Mouse (Mus musculus) cerebellum, adult 8-10 months (tissue): Measurements from ENCODE around the gene Spint1.

Experiments
- DNase-seq: peaks from one replicate; pipeline ENCODE4 v3.0.0; 2022

Spint1 gene

DNA sequence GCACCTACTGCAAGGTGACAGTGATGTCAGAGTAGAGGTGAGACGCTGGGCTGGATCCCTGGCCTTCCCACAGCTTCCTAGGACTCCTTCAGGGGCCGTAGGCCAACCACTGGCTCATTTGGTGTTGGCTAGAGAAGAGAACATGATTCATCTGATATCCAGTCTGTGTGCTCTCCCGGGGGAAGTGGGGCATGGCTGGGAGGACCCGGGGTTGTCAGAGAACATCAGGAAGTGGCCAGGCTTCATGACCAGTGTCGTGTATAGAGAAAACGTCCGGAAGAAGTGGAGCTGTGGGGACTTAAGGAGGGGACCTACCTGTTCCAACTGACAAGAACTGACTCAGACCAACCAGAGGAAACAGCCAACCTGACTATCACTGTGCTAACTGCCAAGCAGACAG lies 8.1 kb downstream of the Spint1 start:
- no peak for DNase-seq

GRCm38 (mm10) chr2:119247904-119248303 lies 10.7 kb downstream of the Spint1 start:
- no peak for DNase-seq

- DNase-seq = no peak
Observed at GRCm38 (mm10) chr2:119249592-119250061, 12.5 kb downstream of the Spint1 start.

GRCm38 (mm10) chr2:119250377-119250776 lies 13.2 kb downstream of the Spint1 start:
- DNase-seq = no peak

DNA sequence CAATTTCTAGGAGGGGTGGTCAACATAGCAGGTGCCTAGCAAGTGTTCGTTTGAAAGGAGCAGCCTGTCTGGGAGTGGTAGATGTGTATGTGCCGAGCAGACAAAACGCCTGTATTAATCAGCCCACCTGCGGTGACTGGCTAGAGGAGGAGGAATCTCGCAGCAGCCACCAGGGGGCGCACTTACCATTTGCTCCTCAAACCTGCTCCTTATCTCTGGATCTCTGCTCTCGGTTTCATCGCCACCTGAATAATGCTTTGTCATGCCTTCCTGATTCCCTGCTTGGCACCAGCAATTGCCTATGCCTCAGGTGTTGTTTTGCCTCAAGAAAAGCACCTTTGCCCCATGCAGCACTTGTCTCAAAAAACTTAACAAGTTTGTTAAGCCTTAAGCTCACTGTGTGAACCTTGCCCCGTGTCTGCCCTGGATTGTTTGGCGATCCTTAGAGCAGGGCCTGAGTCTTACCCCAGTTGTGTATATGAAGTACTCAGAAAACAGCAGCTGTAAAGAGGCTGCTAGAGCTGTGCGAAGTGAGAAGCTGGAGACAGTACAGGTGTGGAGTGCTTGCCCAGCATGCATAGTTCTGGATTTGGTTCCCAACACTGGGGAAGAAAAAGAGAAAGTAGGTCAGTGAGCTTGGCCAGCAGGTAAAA lies 13.8 kb downstream of the Spint1 start:
- DNase-seq = peak; percentile 90

DNA sequence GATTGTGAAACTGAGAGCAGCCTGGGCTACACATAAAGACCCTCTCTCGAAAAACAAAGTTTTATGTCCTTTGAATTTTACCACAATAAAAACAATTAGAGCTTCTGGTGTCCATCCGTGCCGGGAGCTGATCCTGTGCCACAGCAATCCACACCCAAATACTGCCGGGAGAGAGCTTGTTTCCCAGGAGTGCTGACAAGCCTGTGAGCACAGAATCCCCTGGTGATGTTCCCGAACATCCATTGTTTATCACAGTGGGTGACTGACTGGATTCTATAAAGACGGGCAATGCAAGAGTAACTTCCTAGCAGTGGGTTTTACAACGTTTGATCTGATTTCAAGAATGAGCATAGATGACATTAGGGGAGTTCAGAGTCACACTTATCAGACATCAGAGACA lies 17.8 kb downstream of the Spint1 start:
- DNase-seq = no peak

DNA sequence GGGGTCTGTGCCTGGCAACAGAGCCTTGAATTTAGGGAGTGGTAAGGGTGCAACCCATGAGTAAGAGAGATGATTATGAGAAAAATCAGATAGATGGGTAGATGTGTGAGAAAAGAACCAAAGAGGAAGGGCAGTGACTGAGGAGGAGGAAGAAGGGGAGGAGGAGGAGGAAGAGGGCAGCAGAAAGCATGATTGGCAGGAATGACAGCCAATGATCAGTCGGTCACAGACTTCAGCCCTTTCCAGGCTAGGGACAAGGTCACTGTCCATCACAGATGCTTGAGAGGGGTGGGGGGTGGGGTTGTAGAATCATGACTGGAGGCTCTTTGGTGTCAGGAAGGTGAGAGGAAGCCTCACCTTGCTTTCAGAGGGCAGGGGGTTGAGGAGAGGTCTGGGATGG lies 23.4 kb downstream of the Spint1 start:
- no peak for DNase-seq

GRCm38 (mm10) chr2:119261326-119261725 lies 24.2 kb downstream of the Spint1 start:
- DNase-seq = no peak

DNA sequence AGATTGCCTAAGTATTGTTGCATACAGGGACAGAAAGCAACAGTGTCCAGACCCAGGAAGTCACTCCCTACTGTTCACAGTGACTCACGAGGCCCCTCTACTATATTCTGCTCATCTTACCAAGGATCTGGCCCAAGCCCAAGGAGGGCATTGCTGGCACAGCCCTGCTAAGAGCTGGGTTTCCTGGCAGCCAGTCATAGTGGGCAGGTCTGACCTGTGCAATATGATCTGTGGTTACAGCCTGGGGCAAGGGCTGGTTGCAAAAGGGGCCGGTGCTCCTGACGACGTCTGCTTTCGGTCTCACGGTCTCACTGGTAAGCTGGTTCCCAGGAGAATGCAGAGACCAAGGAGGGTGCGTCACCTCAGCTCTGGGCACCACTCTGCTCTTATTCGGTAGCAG lies 25.8 kb downstream of the Spint1 start:
- no peak for DNase-seq

GRCm38 (mm10) chr2:119263813-119264212 lies 26.7 kb downstream of the Spint1 start:
- DNase-seq = no peak

DNA sequence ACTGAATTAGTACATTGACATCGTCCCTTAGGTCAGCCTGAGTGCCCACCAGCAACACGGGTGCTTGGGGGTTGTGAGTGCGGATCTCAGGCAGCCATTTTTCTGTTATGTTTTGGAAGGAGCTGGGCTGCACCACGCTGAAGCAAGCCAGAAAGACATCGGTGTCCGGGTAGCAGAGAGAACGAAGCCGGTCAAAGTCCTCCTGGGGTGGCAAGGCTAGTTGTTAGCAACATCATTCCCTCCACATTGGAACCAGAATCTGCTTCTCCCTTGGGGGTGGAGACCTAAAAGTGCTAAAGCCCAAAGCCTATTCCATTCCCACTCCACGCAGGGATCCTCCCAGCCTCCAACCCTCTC lies 33.1 kb downstream of the Spint1 start:
- DNase-seq = no peak

- peak; percentile 77 for DNase-seq
Observed at GRCm38 (mm10) chr2:119270643-119271331, 33.6 kb downstream of the Spint1 start, which contains the start of gene Rhov. Gene Rhov, minus strand, starts transcription at chr2:119271272.

DNA sequence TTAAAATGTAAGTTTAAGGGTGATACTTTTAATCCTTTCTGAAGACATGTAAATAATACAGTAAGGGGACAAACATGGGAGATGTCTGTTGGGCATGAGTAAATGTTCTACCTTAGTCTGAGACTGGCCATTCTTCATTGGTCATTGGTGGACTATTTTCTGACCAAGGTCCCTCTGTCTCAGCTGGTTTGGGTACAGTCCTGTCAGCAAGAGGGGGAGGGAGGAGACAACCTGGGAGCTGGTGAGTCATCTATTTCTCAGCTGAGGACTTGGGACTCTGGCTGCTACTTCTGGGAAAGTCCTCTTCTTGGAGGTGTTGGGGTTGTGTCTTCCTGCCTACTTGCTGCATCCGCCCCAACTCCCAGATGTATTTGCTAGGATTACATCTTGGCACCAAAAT lies 37.0 kb downstream of the Spint1 start:
- DNase-seq = no peak

- no peak for DNase-seq
Observed at GRCm38 (mm10) chr2:119276926-119277325, 39.8 kb downstream of the Spint1 start.

DNA sequence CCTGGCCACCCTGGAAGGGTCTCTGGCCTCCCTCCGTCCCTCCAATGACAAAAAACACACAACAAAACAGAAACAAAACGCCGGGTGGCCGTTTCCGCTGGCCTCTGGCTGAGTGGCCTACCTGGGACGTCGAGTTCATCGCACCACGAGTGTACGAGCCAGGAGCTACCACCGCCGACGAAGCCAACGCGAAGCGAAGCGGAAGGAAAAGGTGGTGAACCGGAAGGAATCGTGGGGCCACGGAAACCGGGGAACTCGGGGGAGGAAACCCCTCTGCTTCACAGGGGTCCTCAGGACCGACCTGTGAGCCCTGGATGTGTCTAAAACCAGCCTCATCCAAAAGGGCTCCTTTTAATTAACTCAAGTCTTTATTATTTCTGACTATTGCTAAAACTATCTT lies 40.6 kb downstream of the Spint1 start:
- no peak for DNase-seq

DNA sequence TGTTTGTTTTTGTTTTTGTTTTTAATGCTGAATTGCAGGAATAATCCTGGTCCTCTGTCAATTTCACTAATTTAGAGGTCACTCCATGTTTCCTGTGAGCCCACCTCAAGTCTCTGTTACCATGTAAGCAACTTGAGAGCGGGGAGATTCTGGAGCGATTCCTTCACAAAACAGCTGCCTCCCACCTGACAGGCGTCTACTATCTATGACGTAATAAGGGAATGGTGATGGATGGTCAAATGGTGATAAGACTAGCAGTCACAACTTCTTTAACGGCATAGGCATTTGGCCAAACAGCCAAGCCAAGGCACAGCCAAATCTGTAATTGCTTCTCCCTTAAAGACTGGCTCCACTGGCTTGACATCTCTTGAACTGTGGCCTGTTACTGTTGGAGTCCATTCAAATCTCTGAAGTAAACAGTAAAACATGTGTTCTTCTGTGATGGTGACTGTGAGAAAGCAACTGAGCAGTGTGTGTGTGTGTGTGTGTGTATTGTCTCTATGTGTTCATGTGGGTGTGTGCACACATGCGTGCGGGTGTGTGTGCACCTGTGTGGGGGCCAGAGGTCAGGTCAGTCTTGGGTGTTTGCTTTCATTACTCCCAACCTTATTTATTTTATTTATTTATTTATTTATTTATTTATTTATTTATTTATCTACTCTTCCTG lies 44.9 kb downstream of the Spint1 start:
- no peak for DNase-seq

DNA sequence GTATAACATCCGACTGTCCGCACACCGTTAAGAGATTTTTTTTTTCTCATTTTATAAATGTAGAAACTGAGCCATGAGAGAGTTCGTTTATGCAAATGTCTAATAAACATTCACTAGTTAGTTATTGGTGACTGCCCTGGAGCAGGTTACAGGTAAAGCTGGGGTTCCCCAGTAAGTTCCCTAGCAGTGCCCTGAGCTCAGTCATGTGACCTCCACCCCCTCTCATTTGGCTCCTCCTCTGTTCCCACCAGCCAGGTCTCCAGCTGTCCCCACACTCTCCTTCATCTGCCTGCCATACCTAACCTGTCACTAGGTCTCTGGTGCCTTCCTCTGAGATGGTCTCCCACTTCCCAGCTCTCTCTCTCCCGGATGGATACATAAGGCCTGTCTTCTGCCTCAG lies 50.2 kb downstream of the Spint1 start:
- peak; percentile 20 for DNase-seq

DNA sequence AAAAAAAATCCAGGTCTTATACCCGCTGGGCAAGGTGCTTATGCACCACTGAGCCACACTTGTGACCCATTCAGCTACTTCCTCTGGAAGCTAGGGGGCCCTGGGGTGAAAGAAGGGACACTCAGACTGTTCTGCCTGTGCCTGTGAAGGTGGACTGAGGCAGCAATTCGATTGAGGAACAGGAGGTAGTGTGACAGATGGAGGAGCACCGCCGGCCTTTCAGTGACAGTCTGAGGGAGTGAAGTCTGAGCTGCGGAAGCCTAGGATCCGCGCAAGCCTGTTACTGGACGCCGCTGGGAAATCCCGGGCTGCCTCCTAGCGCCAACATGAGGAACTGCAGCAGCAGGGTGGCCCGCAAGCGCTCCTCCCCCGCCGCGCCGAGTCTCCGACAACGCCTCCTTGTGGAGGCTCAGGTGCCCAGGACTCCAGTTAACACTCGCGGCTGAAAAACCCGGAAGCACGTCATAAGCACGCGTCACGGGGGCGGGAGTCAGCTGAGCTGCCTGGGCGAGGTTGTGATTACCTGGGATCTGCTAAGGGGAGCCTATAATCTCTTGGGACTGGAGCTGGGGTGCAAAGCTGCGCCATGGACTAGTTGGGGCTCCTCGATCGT lies 51.2 kb downstream of the Spint1 start, which contains the start of gene Vps18:
TSS of gene Vps18 (plus strand) at position 471 of the 613 bp plus-strand sequence.
- DNase-seq = peak; percentile 98

- no peak for DNase-seq
Observed at GRCm38 (mm10) chr2:119289014-119289416, 51.9 kb downstream of the Spint1 start.

GRCm38 (mm10) chr2:119292281-119292680 lies 55.1 kb downstream of the Spint1 start:
- DNase-seq = peak; percentile 16

- DNase-seq = peak; percentile 80
Observed at GRCm38 (mm10) chr2:119292852-119293251, 55.7 kb downstream of the Spint1 start.

GRCm38 (mm10) chr2:119293311-119293710 lies 56.1 kb downstream of the Spint1 start:
- DNase-seq = no peak

GRCm38 (mm10) chr2:119293776-119294390 lies 56.7 kb downstream of the Spint1 start:
- peak; percentile 60 for DNase-seq
